In the genomic region with DNA sequence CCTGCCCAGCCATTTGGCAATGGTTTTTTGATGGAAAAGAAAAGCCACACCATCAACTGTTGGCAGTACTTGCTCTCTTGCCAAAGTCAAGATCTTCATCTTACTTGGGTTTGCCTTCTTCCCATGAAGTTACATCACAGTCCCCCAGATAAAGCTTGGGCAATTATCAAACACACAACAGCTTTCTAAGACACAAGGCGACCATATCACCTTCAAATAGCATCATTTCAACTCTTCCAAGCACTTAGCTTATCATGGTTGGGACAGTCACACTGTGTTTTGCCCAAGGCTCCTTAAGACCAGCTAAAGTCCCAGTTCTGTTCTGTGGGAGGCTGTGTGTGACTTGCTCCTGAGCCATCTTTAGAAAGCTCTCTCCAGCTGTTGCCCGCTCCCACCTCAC, we compare ENCODE assay signal across 26 mouse cellular contexts.
DNase-seq lines count a peak whose midpoint lies in the region; ATAC-seq and TF ChIP-seq lines count a peak whose summit lies in the region.
"Had no signal": no experiment of that assay in that cellular context is flagged by ENCODE, and none has a peak within 500 bp of the region (broad histone marks: within the 10 kb centered on the region; RNA-seq: fewer than 3 reads in every experiment).

No protein-coding gene starts in this region.

- no peak overlapping the region for H3K4me3 ChIP-seq in liver, embryonic 12.5 days
- no peak overlapping the region for H3K4me3 ChIP-seq in liver, embryonic 11.5 days (ENCODE audit: low read depth, low read length)
- no peak overlapping the region for H3K4me3 ChIP-seq in bone marrow, adult 2 months (replicated peaks; ENCODE audit: control insufficient read depth, low read depth, low read length)
- H3K4me3 ChIP-seq: embryonic facial prominence, embryonic 12.5 days; embryonic facial prominence, embryonic 15.5 days; gastrocnemius, adult 2 months; hindbrain, embryonic 10.5 days; hindbrain, embryonic 13.5 days had no signal

- H3K27me3 ChIP-seq in liver, embryonic 12.5 days (replicated peaks): peaks cover 10% of the 10 kb centered on the region; the same call in 1 of the 2 replicates
- H3K27me3 ChIP-seq in liver, embryonic 11.5 days (replicated peaks; ENCODE audit: control insufficient read depth, insufficient read depth, low read length): no peaks in the 10 kb centered on the region
- H3K27me3 ChIP-seq: embryonic facial prominence, embryonic 12.5 days; embryonic facial prominence, embryonic 15.5 days had no signal

- no peak for ATAC-seq in liver, embryonic 12.5 days
- ATAC-seq in liver, embryonic 11.5 days (replicated peaks; ENCODE audit: low FRiP score): no peak
- peak; percentile 63 for ATAC-seq in megakaryocyte-erythroid progenitor cell, adult 5-6 weeks (replicated peaks; ENCODE audit: low FRiP score, low TSS enrichment, poor library complexity, severe bottlenecking)
- ATAC-seq: activated CD4-positive, CD25-positive, alpha-beta regulatory T cell, adult 4 months; CD4-positive, CD25-positive, alpha-beta regulatory T cell, adult 4 months; forebrain, embryonic 14.5 days; forebrain, postnatal 0 days; hindbrain, embryonic 16.5 days had no signal

- TF ChIP-seq POLR2A in bone marrow, adult 2 months (IDR thresholded peaks at IDR 0.05; ENCODE audit: borderline replicate concordance, control insufficient read depth, low read depth, low read length): no peak

- no peak for TF ChIP-seq CTCF in bone marrow, adult 2 months (IDR thresholded peaks at IDR 0.05; ENCODE audit: control insufficient read depth, insufficient read depth, low read length)

- H3K36me3 ChIP-seq in liver, embryonic 12.5 days: no peaks in the 10 kb centered on the region
- H3K36me3 ChIP-seq in liver, embryonic 11.5 days (ENCODE audit: control insufficient read depth, insufficient read depth, low read length): no peaks in the 10 kb centered on the region
- H3K36me3 ChIP-seq: embryonic facial prominence, embryonic 12.5 days; embryonic facial prominence, embryonic 15.5 days; hindbrain, embryonic 10.5 days; hindbrain, embryonic 13.5 days had no signal

- H3K4me1 ChIP-seq in liver, embryonic 12.5 days: peaks cover 31% of the 10 kb centered on the region
- 0 out of 2 replicates have a peak, but pooled peaks cover 2% of the 10 kb centered on the region for H3K4me1 ChIP-seq in liver, embryonic 11.5 days (replicated peaks; ENCODE audit: control insufficient read depth, insufficient read depth, low read length)
- peaks cover 12% of the 10 kb centered on the region for H3K4me1 ChIP-seq in bone marrow, adult 2 months (ENCODE audit: control insufficient read depth, insufficient read depth, low read length)
- H3K4me1 ChIP-seq: embryonic facial prominence, embryonic 12.5 days; hindbrain, embryonic 13.5 days had no signal

- whole genome bisulfite sequencing in liver, embryonic 12.5 days (ENCODE audit: insufficient replicate concordance): 57% methylated on average over 2 of the region's 2 CpGs
- 72% methylated on average over 2 of the region's 2 CpGs for WGBS in liver, embryonic 11.5 days
- 43% methylated on average over 2 of the region's 2 CpGs for WGBS in bone marrow, adult 2 months

- no peak for DNase-seq in liver, embryonic 11.5 days (ENCODE audit: low spot score)
- DNase-seq in 416B (ENCODE audit: low read depth): peak; percentile 42
- no peak for DNase-seq in natural killer cell, adult 2 months (ENCODE audit: low spot score in 2 of 2)
- no peak for DNase-seq in thymus, postnatal 14 days
- DNase-seq: adrenal gland, adult 8-10 months; adrenal gland, postnatal 25 days; cerebellum, adult 11 months; cerebellum, adult 2 months; cerebellum, adult 9-11 months; cerebellum, postnatal 25 days; forebrain, postnatal 0 days; gastrocnemius, adult 2 months; gastrocnemius, postnatal 14 days; heart, postnatal 36 days had no signal

- no peak overlapping the region for H3K27ac ChIP-seq in liver, embryonic 12.5 days
- no peak overlapping the region for H3K27ac ChIP-seq in liver, embryonic 11.5 days (ENCODE audit: low read depth, low read length)
- H3K27ac ChIP-seq in bone marrow, adult 2 months (ENCODE audit: control insufficient read depth, insufficient read depth, low read depth, low read length, poor library complexity): peak overlapping the region; percentile 27; the same call in 1 of the 2 replicates
- H3K27ac ChIP-seq: embryonic facial prominence, embryonic 12.5 days; embryonic facial prominence, embryonic 15.5 days; gastrocnemius, adult 2 months; hindbrain, embryonic 10.5 days; hindbrain, embryonic 13.5 days had no signal

- no peak overlapping the region for H3K9ac ChIP-seq in liver, embryonic 12.5 days
- H3K9ac ChIP-seq in liver, embryonic 11.5 days (ENCODE audit: low read depth, low read length): no peak overlapping the region
- H3K9ac ChIP-seq: embryonic facial prominence, embryonic 12.5 days; embryonic facial prominence, embryonic 15.5 days; forebrain, postnatal 0 days; hindbrain, embryonic 13.5 days had no signal

- no peaks in the 10 kb centered on the region for H3K9me3 ChIP-seq in liver, embryonic 12.5 days (replicated peaks)
- H3K9me3 ChIP-seq in liver, embryonic 11.5 days (ENCODE audit: control insufficient read depth, low read length): no peaks in the 10 kb centered on the region
- H3K9me3 ChIP-seq: embryonic facial prominence, embryonic 15.5 days had no signal

- H3K4me2 ChIP-seq in liver, embryonic 12.5 days: peak overlapping the region; percentile 11; the same call in 1 of the 2 replicates
- H3K4me2 ChIP-seq in liver, embryonic 11.5 days: no peak overlapping the region
- H3K4me2 ChIP-seq: embryonic facial prominence, embryonic 12.5 days; embryonic facial prominence, embryonic 15.5 days; heart, embryonic 11.5 days; hindbrain, embryonic 13.5 days had no signal
